Mouse (Mus musculus): ENCODE measurements at regions not wholly inside any gene's neighbourhood (a gene's known extent, or its start where the extent isn't known, plus 50 kb on each side); places are given as distances from the start of the nearest gene placed in this dataset.

GRCm38 (mm10) chr6:51069945-51070344 is 362.5 kb upstream of the Nfe2l3 start:
- no peak for DNase-seq

GRCm38 (mm10) chr6:51071243-51071642 is 361.2 kb upstream of the Nfe2l3 start:
- DNase-seq: no peak

- no peak for DNase-seq
These were observed 357.4 kb upstream of the Nfe2l3 start for GRCm38 (mm10) chr6:51075026-51075425.

GRCm38 (mm10) chr6:51076861-51077768 is 355.4 kb upstream of the Nfe2l3 start:
- no peak for DNase-seq

GRCm38 (mm10) chr6:51077769-51078096 is 354.7 kb upstream of the Nfe2l3 start:
- no peak for DNase-seq

GRCm38 (mm10) chr6:51078353-51078966 is 354.0 kb upstream of the Nfe2l3 start:
- DNase-seq: no peak

- DNase-seq: no peak
These were observed 353.5 kb upstream of the Nfe2l3 start for GRCm38 (mm10) chr6:51078967-51079355.

GRCm38 (mm10) chr6:51081056-51081455 is 351.4 kb upstream of the Nfe2l3 start:
- no peak for DNase-seq

- DNase-seq: no peak
These were observed 347.8 kb upstream of the Nfe2l3 start for GRCm38 (mm10) chr6:51084656-51085055.

- DNase-seq: no peak
These were observed 346.9 kb upstream of the Nfe2l3 start for GRCm38 (mm10) chr6:51085547-51085946.

GRCm38 (mm10) chr6:51086347-51086746 is 346.1 kb upstream of the Nfe2l3 start:
- no peak for DNase-seq

GRCm38 (mm10) chr6:51087806-51088205 is 344.7 kb upstream of the Nfe2l3 start:
- no peak for DNase-seq

GRCm38 (mm10) chr6:51088641-51089372 is 343.7 kb upstream of the Nfe2l3 start:
- DNase-seq: no peak

- DNase-seq: no peak
These were observed 339.3 kb upstream of the Nfe2l3 start for GRCm38 (mm10) chr6:51093196-51093595.

GRCm38 (mm10) chr6:51094304-51094703 is 338.2 kb upstream of the Nfe2l3 start:
- DNase-seq: no peak

- no peak for DNase-seq
These were observed 335.0 kb upstream of the Nfe2l3 start for GRCm38 (mm10) chr6:51097488-51097887.

- DNase-seq: no peak
These were observed 332.1 kb upstream of the Nfe2l3 start for GRCm38 (mm10) chr6:51100341-51100740.

GRCm38 (mm10) chr6:51103236-51103635 is 329.2 kb upstream of the Nfe2l3 start:
- DNase-seq: no peak

GRCm38 (mm10) chr6:51104336-51104735 is 328.1 kb upstream of the Nfe2l3 start:
- no peak for DNase-seq

GRCm38 (mm10) chr6:51108336-51108956 is 324.0 kb upstream of the Nfe2l3 start:
- DNase-seq: no peak

- no peak for DNase-seq
These were observed 321.9 kb upstream of the Nfe2l3 start for GRCm38 (mm10) chr6:51110596-51110995.

- no peak for DNase-seq
These were observed 317.7 kb upstream of the Nfe2l3 start for GRCm38 (mm10) chr6:51114604-51115333.
